Mouse (Mus musculus) brain, embryonic 14.5 days (tissue): Measurements from ENCODE around the gene Tmub1.
A peak's percentile ranks its signal among the peaks of the same experiment; 100 is the strongest.

Experiments
- CTCF ChIP-seq: fragments of 200-500 bp; IDR thresholded peaks from 2 replicates; pipeline ENCODE4 v1.5.1; 2012; ENCODE audit warnings: inconsistent platforms, mild to moderate bottlenecking, moderate library complexity, borderline replicate concordance; ENCODE audit not compliant: insufficient read depth, insufficient read length; ENCODE audit errors: extremely low read depth
- POLR2A ChIP-seq: fragments of 200-500 bp; IDR thresholded peaks from 2 replicates; pipeline ENCODE4 v1.6.1; 2012; ENCODE audit warnings: mild to moderate bottlenecking, inconsistent platforms, borderline replicate concordance; ENCODE audit not compliant: poor library complexity, insufficient read depth, insufficient read length, severe bottlenecking; ENCODE audit errors: extremely low read depth

- TF ChIP-seq POLR2A (no peak), CTCF (peak; percentile 82)
These were observed 34.0 kb upstream of the Tmub1 start for GRCm38 (mm10) chr5:24481647-24482046.
